Mouse (Mus musculus): ENCODE measurements around the gene Ccdc85b. TPM values are rescaled to one million over a fixed set of nuclear protein-coding genes. Genes with fewer than 3 reads are reported as not detected.

Gene Ccdc85b
- total RNA-seq (2012; rRNA removed): 3.6 and 4.1 TPM in 2 replicates
- 1 to 10 TPM in 1 of 2 experiments, not detected in 1; 7.6 TPM for polyA plus RNA-seq (2012; ENCODE audit: insufficient read depth in 1 of 2, insufficient read length in 2 of 2, low read depth in 1 of 2, low replicate concordance in 2 of 2, missing spikeins in 1 of 2)

DNA sequence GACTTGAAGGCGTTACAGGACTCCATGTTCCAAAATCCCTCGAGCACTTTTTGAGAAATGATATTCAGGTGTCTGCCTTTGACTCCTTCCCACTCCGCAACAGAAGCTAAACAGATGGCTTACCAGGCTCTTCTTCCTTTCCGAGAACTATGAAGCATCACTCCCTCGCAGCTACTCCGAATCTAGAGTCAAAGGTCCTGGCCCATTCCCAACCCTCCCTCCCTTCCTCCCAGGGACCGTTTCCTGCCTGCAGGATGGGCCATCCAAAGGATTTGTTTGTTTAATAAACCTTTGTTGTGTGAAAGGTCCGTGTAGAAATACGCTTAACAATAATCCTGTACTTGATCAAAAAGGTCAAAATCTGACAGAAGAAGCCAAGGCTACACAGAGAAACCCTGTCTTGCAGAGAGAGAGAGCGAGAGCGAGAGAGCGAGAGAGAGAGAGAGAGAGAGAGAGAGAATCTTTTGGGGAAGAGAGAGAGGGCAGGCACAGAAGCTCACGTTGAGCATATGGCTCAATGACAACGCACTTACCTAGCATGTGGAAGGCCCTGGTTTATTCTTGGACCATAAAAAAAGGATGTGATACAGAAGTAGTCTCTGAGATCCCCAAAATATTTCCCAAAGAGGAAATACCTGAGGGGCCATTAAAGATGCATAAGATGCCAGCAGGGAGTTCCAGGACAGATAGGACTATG lies at the start of gene Ccdc85b:
TSS of gene Ccdc85b (minus strand) at position 149 of the 697 bp plus-strand sequence.
- Histone ChIP-seq H3K9ac (ENCODE audit: control insufficient read depth, low read depth, low read length, poor library complexity, severe bottlenecking) (peak within 1 kb of the TSS; percentile 89), H3K4me1 (ENCODE audit: control insufficient read depth in 1 of 2, insufficient read depth in 2 of 2, low read length in 2 of 2) (peaks cover 0 to 31% of the 10 kb centered on the region in 2 experiments), H3K79me2 (ENCODE audit: control insufficient read depth, insufficient read depth, low read length, poor library complexity) (peaks cover 18% of the 10 kb centered on the region), H3K9me3 (replicated peaks; ENCODE audit: insufficient read depth, low read length) (no peaks in the 10 kb centered on the region), H3K36me3 (ENCODE audit: control insufficient read depth in 1 of 2, insufficient read depth in 2 of 2, low read length in 2 of 2) (peaks cover 0 to 5% of the 10 kb centered on the region in 2 experiments; a peak in 2 of 4 replicates), H3K4me3 (ENCODE audit: control insufficient read depth in 1 of 2, insufficient read depth in 1 of 2, low read depth in 2 of 2, low read length in 2 of 2) (peak within 1 kb of the TSS; percentile 77), H3K27ac (ENCODE audit: control insufficient read depth, low read depth, low read length) (peak within 1 kb of the TSS; percentile 51), H3K27me3 (ENCODE audit: control insufficient read depth in 1 of 2, insufficient read depth in 2 of 2, low read length in 2 of 2) (no peaks in the 10 kb centered on the region)
- DNase-seq (ENCODE audit: low read depth, low spot score): peak; percentile 48
- TF ChIP-seq MAZ (IDR thresholded peaks at IDR 0.05; ENCODE audit: low read depth, low read length) (no peak), ETS1 (IDR thresholded peaks at IDR 0.05; ENCODE audit: low read depth, low read length) (0 out of 2 replicates have a peak, but pooled peaks have one; percentile 6), TCF12 (IDR thresholded peaks at IDR 0.05; ENCODE audit: low read depth, low read length) (no peak), JUND (IDR thresholded peaks at IDR 0.05; ENCODE audit: low read depth, low read length) (peak; percentile 93; the same call in 1 of the 2 replicates), CTCF (IDR thresholded peaks at IDR 0.05 in 2 of 3, conservative IDR thresholded peaks at IDR 0.05 in 1 of 3; ENCODE audit: control insufficient read depth in 1 of 3, insufficient read depth in 1 of 3, low read depth in 2 of 3, low read length in 3 of 3, poor library complexity in 1 of 3, severe bottlenecking in 1 of 3) (no peak), ELF1 (IDR thresholded peaks at IDR 0.05; ENCODE audit: low read depth, low read length) (0 out of 2 replicates have a peak, but pooled peaks have one; percentile 0), NRF1 (IDR thresholded peaks at IDR 0.05; ENCODE audit: insufficient read depth, low read depth, low read length, poor library complexity, severe bottlenecking) (no peak), SIN3A (IDR thresholded peaks at IDR 0.05; ENCODE audit: low read length) (0 out of 2 replicates have a peak, but pooled peaks have one; percentile 40), POLR2AphosphoS2 (IDR thresholded peaks at IDR 0.05; ENCODE audit: low read length) (no peak), ZNF384 (IDR thresholded peaks at IDR 0.05; ENCODE audit: low read depth, low read length) (no peak), EP300 (IDR thresholded peaks at IDR 0.05; ENCODE audit: low read depth in 1 of 2, low read length in 2 of 2) (no peak), SMC3 (IDR thresholded peaks at IDR 0.05; ENCODE audit: low read depth, low read length) (no peak)

DNA sequence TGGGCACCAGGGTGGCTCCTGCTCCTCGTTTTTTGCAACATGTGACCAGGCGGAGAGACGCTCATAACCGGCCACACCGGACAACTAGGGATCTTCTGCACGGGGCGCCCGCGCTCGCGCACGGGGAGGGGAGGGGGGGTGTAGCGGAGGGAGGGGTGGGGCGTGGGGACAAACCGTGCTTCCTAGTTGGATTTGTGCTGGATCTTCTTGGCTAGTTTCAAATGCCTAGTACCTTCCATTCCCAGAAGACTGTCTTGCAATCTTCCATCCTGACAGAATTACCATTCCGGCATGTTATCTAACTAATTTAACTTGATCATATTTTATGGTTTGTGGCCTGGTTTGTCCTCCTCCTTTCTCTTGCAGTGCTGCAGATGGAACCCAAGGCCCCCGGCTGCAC lies 46.0 kb upstream of the Ccdc85b start, which contains the start of gene 1700020D05Rik:
TSS of gene 1700020D05Rik (minus strand) at position 101 of the 400 bp plus-strand sequence.
- Histone ChIP-seq H3K9ac (ENCODE audit: control insufficient read depth, low read depth, low read length, poor library complexity, severe bottlenecking) (no peak within 1 kb of the TSS), H3K9me3 (replicated peaks; ENCODE audit: insufficient read depth, low read length) (no peaks in the 10 kb centered on the region), H3K4me1 (ENCODE audit: control insufficient read depth in 1 of 2, insufficient read depth in 2 of 2, low read length in 2 of 2) (no peaks in the 10 kb centered on the region; a peak in 1 of 4 replicates), H3K27me3 (ENCODE audit: control insufficient read depth in 1 of 2, insufficient read depth in 2 of 2, low read length in 2 of 2) (no peaks in the 10 kb centered on the region), H3K27ac (ENCODE audit: control insufficient read depth, low read depth, low read length) (no peak within 1 kb of the TSS), H3K36me3 (ENCODE audit: control insufficient read depth in 1 of 2, insufficient read depth in 2 of 2, low read length in 2 of 2) (no peaks in the 10 kb centered on the region; a peak in 1 of 4 replicates), H3K4me3 (ENCODE audit: control insufficient read depth in 1 of 2, insufficient read depth in 1 of 2, low read depth in 2 of 2, low read length in 2 of 2) (no peak within 1 kb of the TSS), H3K79me2 (ENCODE audit: control insufficient read depth, insufficient read depth, low read length, poor library complexity) (peaks cover 8% of the 10 kb centered on the region)
- DNase-seq (ENCODE audit: low read depth, low spot score): no peak
- TF ChIP-seq MYB (IDR thresholded peaks at IDR 0.05; ENCODE audit: low read depth, low read length): no peak
- TF ChIP-seq ZC3H11A (IDR thresholded peaks at IDR 0.05; ENCODE audit: low read depth, low read length): no peak
- no peak for TF ChIP-seq EP300 (IDR thresholded peaks at IDR 0.05; ENCODE audit: low read depth in 1 of 2, low read length in 2 of 2)
- TF ChIP-seq POLR2A (IDR thresholded peaks at IDR 0.05; ENCODE audit: control insufficient read depth in 1 of 2, insufficient read depth in 1 of 2, low read depth in 1 of 2, low read length in 2 of 2, poor library complexity in 1 of 2): no peak
- no peak for TF ChIP-seq SIN3A (IDR thresholded peaks at IDR 0.05; ENCODE audit: low read length)
- TF ChIP-seq ELF1 (IDR thresholded peaks at IDR 0.05; ENCODE audit: low read depth, low read length): no peak
- TF ChIP-seq POLR2AphosphoS5 (IDR thresholded peaks at IDR 0.05; ENCODE audit: borderline replicate concordance, low read depth, low read length): no peak
- TF ChIP-seq GATA1 (IDR thresholded peaks at IDR 0.05; ENCODE audit: low read depth, low read length): no peak
- no peak for TF ChIP-seq KAT2A (conservative IDR thresholded peaks at IDR 0.05; ENCODE audit: low read depth, low read length)
- TF ChIP-seq ZNF384 (IDR thresholded peaks at IDR 0.05; ENCODE audit: low read depth, low read length): no peak
- no peak for TF ChIP-seq MEF2A (IDR thresholded peaks at IDR 0.05; ENCODE audit: extremely low read depth, insufficient replicate concordance, low read depth, low read length, poor library complexity, severe bottlenecking)
- no peak for TF ChIP-seq RAD21 (IDR thresholded peaks at IDR 0.05; ENCODE audit: low read depth, low read length)
- no peak for TF ChIP-seq JUND (IDR thresholded peaks at IDR 0.05; ENCODE audit: low read depth, low read length)
- no peak for TF ChIP-seq ETS1 (IDR thresholded peaks at IDR 0.05; ENCODE audit: low read depth, low read length)
- no peak for TF ChIP-seq HCFC1 (IDR thresholded peaks at IDR 0.05; ENCODE audit: low read depth, low read length)
- no peak for TF ChIP-seq ZKSCAN1 (IDR thresholded peaks at IDR 0.05; ENCODE audit: low read depth, low read length)
- TF ChIP-seq GABPA (IDR thresholded peaks at IDR 0.05; ENCODE audit: low read depth, low read length): no peak

All from MEL (cell line).